Mouse (Mus musculus): Measurements from ENCODE around the gene Cmtm5.

DNA sequence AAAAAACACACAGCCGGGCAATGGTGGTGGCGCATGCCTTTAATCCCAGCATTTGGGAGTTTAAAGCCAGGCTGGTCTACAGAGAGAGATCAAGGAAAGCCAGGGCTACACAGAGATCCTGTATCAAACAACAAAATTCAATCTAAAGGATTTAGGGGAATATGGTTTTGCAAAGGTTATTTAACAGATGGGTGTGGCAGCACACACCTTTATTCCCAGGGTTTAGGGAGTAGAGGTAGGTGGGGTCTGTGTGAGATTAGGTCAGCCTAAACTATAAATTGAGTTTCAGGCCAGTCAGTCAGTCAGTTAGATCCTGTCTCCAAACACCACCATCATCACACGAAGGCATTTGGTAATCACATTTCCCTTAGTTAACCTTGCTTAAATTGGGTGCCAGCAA is 43.9 kb upstream of the Cmtm5 start, which contains the start of gene Pabpn1:
- TF ChIP-seq POLR2A (IDR thresholded peaks at IDR 0.05; ENCODE audit: control insufficient read depth, low read depth, low read length) (no peak), CTCF (IDR thresholded peaks at IDR 0.05; ENCODE audit: control insufficient read depth, insufficient read depth, insufficient replicate concordance, low read depth, low read length) (no peak)

All from testis, adult 2 months (tissue).